Mouse (Mus musculus): Measurements from ENCODE around the gene Gemin7. TPM values are rescaled to one million over a fixed set of nuclear protein-coding genes. Genes with fewer than 3 reads are reported as not detected.
A peak's percentile ranks its signal among the peaks of the same experiment; 100 is the strongest.
"Not testable (repeated sequence)": the region's sequence is repeated elsewhere in the genome, so short reads cannot be mapped to it uniquely, and the experiment has no call there.

Gemin7 gene
- polyA plus RNA-seq, 1 experiment from 2014 or later: 61.7 TPM

DNA sequence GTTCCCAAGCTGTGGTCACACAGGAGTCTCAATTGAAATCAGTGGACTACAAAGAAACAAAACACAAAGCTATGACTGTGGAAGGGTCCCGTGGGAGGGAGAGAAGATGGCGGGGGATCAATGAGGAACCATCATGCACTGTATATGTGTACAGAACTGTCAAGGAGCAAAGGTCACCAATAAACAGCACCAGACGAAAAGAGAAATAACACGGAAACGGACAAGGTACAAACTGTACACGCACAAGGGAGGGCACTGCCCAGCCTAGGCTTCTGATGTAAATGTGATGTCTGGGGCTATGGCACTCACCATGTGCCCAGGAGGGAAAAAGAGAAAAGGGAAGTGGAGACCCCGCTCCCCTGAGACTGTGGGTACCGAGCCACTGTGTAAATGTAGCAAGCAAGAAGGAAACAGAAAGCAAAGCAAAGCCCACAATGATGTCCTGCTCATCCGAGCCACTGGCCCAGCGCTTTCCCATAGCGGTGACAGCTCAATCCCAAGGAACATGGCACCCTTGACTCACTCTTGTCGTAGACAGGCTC is 37.7 kb upstream of the Gemin7 start:
- H3K4me1 ChIP-seq (ENCODE audit: insufficient read depth): peaks cover 4% of the 10 kb centered on the region
- TF ChIP-seq CTCF (IDR thresholded peaks at IDR 0.05; ENCODE audit: low read depth): no peak
- no peak for TF ChIP-seq EP300 (IDR thresholded peaks at IDR 0.05; ENCODE audit: low read depth)
- peak overlapping the region; percentile 16; the same call in 1 of the 2 replicates for H3K27ac ChIP-seq (ENCODE audit: low read depth)
- H3K4me3 ChIP-seq (ENCODE audit: low read depth, low read length): no peak overlapping the region
- H3K27me3 ChIP-seq (ENCODE audit: insufficient read depth, low read length): 0 out of 2 replicates have a peak, but pooled peaks cover 3% of the 10 kb centered on the region
- ATAC-seq (peak; percentile 22; the same call in 1 of the 2 replicates), DNase-seq (no peak)
- peaks cover 5% of the 10 kb centered on the region for H3K36me3 ChIP-seq (replicated peaks; ENCODE audit: insufficient read depth, low read length)
- H3K9me3 ChIP-seq (ENCODE audit: low read length): no peaks in the 10 kb centered on the region
- WGBS (ENCODE audit: insufficient replicate concordance): 60% methylated on average over 12 of the region's 12 CpGs
- H3K4me2 ChIP-seq (ENCODE audit: low read depth, low read length): no peak overlapping the region
- H3K9ac ChIP-seq (replicated peaks): no peak overlapping the region

DNA sequence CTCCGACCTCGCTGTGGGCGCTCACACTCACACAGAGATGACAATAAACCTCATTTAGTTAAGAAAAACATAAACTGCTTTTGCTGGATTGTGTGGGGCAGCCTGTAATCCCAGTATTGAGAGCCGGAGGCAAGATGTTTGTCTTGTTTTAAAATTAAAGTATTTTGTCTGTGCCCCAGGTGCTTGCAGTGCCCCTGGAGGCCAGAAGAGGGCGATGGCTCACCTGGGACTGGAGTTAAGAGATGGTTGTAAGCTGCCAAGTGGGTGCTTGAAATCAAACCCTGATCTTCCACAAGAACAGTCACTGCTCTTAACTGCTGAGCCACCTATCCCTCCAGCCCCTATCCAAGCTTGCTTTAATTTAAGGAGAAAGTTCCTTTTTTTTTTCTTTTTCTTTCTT is 33.6 kb upstream of the Gemin7 start:
- no peak overlapping the region for H3K4me3 ChIP-seq (ENCODE audit: low read depth, low read length)
- H3K27ac ChIP-seq (ENCODE audit: low read depth): no peak overlapping the region
- no peaks in the 10 kb centered on the region for H3K27me3 ChIP-seq (ENCODE audit: insufficient read depth, low read length)
- TF ChIP-seq CTCF (IDR thresholded peaks at IDR 0.05; ENCODE audit: low read depth) (peak; percentile 45), EP300 (IDR thresholded peaks at IDR 0.05; ENCODE audit: low read depth) (no peak)
- no peaks in the 10 kb centered on the region for H3K9me3 ChIP-seq (ENCODE audit: low read length)
- peaks cover 5% of the 10 kb centered on the region for H3K36me3 ChIP-seq (replicated peaks; ENCODE audit: insufficient read depth, low read length)
- DNase-seq (no peak), ATAC-seq (no peak)
- no peak overlapping the region for H3K9ac ChIP-seq (replicated peaks)
- H3K4me2 ChIP-seq (ENCODE audit: low read depth, low read length): no peak overlapping the region
- 77% methylated on average over 5 of the region's 5 CpGs for WGBS (ENCODE audit: insufficient replicate concordance)
- no peaks in the 10 kb centered on the region for H3K4me1 ChIP-seq (ENCODE audit: insufficient read depth)

DNA sequence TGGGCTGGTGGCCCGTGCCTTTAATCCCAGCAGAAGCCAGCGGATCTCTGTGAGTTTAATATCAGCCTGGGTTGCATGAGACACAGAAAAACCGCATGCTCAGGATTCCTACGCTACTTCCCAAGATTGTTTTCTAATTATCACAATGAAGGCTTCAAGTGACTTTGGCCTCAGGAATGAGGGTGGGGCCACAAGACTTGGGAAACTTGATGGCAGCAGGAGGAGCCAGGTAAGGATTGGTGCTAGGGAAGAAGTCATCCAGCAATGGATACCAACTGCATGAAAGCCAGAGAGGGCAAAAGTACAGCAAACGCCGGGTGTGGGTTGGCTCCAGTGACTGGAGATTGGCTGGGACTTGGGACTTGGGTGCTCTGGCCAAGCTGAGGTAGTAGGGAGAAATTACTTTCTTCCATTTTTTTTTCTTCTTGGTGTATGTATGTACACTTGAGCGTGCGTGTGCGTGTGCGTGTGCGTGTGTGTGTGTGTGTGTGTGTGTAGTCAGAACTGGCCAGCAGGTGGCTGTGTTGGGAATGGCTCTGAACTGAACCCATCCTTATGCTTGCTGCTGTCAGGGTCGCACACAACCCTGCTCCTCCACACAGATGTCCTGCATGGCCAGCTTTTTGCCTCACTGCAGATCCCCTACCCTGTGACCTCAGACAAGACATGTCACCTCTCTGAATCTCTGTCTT is 32.4 kb upstream of the Gemin7 start:
- no peak overlapping the region for H3K4me2 ChIP-seq (ENCODE audit: low read depth, low read length)
- 87% methylated on average over 12 of the region's 12 CpGs for WGBS (ENCODE audit: insufficient replicate concordance)
- H3K27me3 ChIP-seq (ENCODE audit: insufficient read depth, low read length): no peaks in the 10 kb centered on the region
- no peak overlapping the region for H3K9ac ChIP-seq (replicated peaks)
- ATAC-seq (no peak), DNase-seq (no peak)
- H3K27ac ChIP-seq (ENCODE audit: low read depth): no peak overlapping the region
- TF ChIP-seq CTCF (IDR thresholded peaks at IDR 0.05; ENCODE audit: low read depth): peak; percentile 13; the same call in 1 of the 2 replicates
- TF ChIP-seq EP300 (IDR thresholded peaks at IDR 0.05; ENCODE audit: low read depth): no peak
- H3K4me3 ChIP-seq (ENCODE audit: low read depth, low read length): no peak overlapping the region
- H3K4me1 ChIP-seq (ENCODE audit: insufficient read depth): no peaks in the 10 kb centered on the region
- H3K9me3 ChIP-seq (ENCODE audit: low read length): no peaks in the 10 kb centered on the region
- H3K36me3 ChIP-seq (replicated peaks; ENCODE audit: insufficient read depth, low read length): peaks cover 2% of the 10 kb centered on the region

DNA sequence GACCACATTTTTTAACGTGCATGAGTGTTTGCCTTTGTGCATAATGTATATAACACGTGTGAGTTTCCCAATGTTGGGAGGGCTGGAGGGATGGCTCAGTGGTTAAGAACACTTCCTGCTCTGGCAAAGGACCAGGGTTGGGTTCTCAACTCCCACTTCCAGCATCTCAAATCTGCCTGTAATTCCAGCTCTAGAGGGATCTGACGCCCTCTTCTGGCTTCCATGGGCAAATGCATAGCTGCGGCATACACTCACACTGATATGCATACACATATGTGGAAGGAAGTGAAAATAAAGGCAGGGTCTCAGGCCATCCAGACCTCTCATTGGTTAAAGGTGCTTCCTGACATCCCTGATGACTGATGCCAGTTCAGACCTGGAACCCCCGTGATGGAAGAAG is 29.9 kb upstream of the Gemin7 start:
- WGBS (ENCODE audit: insufficient replicate concordance): 79% methylated on average over 5 of the region's 5 CpGs
- Histone ChIP-seq H3K4me1 (ENCODE audit: insufficient read depth) (peaks cover 12% of the 10 kb centered on the region), H3K4me3 (ENCODE audit: low read depth, low read length) (no peak overlapping the region), H3K27ac (ENCODE audit: low read depth) (no peak overlapping the region), H3K9me3 (ENCODE audit: low read length) (no peaks in the 10 kb centered on the region), H3K36me3 (replicated peaks; ENCODE audit: insufficient read depth, low read length) (peaks cover 3% of the 10 kb centered on the region; the same call in 1 of the 2 replicates), H3K4me2 (ENCODE audit: low read depth, low read length) (no peak overlapping the region), H3K9ac (replicated peaks) (no peak overlapping the region), H3K27me3 (ENCODE audit: insufficient read depth, low read length) (no peaks in the 10 kb centered on the region)
- TF ChIP-seq CTCF (IDR thresholded peaks at IDR 0.05; ENCODE audit: low read depth): 0 out of 2 replicates have a peak, but pooled peaks have one; percentile 11
- no peak for TF ChIP-seq EP300 (IDR thresholded peaks at IDR 0.05; ENCODE audit: low read depth)
- ATAC-seq: no peak
- DNase-seq: no peak

DNA sequence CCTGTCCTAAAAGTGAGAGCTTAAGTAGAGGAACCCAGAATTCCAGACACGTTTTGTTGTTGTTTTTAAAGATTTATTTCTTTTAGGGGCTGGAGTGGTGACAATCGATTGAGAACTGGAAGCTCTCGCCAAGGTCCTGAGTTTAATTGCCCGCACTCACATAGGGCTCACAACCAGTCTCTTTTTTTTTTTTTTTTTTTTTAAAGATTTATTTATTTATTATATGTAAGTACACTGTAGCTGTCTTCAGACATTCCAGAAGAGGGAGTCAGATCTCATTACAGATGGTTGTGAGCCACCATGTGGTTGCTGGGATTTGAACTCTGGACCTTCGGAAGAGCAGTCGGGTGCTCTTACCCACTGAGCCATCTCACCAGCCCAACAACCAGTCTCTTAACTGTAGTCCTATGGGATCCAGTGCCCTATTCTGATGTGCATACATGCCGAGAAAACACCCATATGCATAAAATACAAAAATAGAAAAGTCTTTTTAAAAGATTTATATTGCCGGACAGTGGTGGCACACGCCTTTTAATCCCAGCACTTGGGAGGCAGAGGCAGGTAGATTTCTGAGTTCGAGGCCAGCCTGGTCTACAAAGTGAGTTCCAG is 27.3 kb upstream of the Gemin7 start:
- peaks cover 17% of the 10 kb centered on the region for H3K36me3 ChIP-seq (replicated peaks; ENCODE audit: insufficient read depth, low read length)
- H3K9ac ChIP-seq (replicated peaks); H3K9me3 ChIP-seq (ENCODE audit: low read length); H3K27ac ChIP-seq (ENCODE audit: low read depth); H3K27me3 ChIP-seq (ENCODE audit: insufficient read depth, low read length); ATAC-seq; DNase-seq: not testable (repeated sequence)
- WGBS (ENCODE audit: insufficient replicate concordance): 59% methylated on average over 10 of the region's 10 CpGs
- H3K4me3 ChIP-seq (ENCODE audit: low read depth, low read length): peak overlapping the region; percentile 90
- H3K4me2 ChIP-seq (ENCODE audit: low read depth, low read length): peak overlapping the region; percentile 73
- H3K4me1 ChIP-seq (ENCODE audit: insufficient read depth): peaks cover 18% of the 10 kb centered on the region

DNA sequence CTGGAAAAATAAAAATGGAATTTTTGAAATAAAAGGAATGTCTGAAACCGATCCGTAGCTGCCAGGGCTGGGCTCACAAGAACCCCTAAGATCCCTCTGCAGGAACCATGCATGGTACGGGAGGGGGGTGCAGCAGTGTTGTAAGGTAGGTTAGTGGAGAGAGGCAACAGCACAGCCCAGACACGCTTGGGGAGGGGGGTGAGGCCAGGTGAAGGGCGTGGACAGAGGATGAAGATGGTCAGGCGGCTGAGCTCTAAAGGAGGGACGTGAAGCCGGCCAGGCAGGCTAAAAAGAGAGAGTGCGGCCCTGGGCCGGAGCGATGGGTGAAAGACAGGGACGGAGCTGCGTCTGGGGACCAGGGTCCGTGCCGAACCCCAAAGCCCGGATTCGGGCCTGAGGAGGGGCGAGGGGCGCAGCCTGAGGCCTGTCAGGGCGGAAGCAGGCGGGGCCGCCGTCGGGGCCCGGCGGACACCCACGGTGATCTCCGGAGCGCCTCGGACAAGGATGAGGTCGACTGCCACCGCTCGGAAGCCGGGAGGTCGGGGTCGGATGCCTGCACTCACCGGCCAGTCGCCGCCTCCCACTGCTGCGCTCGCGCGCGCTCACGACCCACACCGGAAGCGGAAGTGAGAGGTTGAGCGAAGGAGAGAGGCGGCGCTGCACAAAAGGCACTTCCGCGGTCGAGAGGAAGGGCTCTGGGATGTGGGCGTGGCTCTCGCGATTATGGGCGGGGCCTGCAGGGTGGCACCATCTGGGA is 26.6 kb upstream of the Gemin7 start, which contains the start of gene Clasrp:
Clasrp (minus strand) TSS at position 638 of the 757 bp plus-strand sequence.
- peaks cover 24% of the 10 kb centered on the region for H3K36me3 ChIP-seq (replicated peaks; ENCODE audit: insufficient read depth, low read length)
- ATAC-seq (peak; percentile 96), DNase-seq (peak; percentile 98)
- H3K9me3 ChIP-seq (ENCODE audit: low read length): no peaks in the 10 kb centered on the region
- peak within 1 kb of the TSS; percentile 70 for H3K27ac ChIP-seq (ENCODE audit: low read depth)
- WGBS (ENCODE audit: insufficient replicate concordance): 2% methylated on average over 57 of the region's 57 CpGs
- TF ChIP-seq CTCF (IDR thresholded peaks at IDR 0.05; ENCODE audit: low read depth) (0 out of 2 replicates have a peak, but pooled peaks have one; percentile 10), EP300 (IDR thresholded peaks at IDR 0.05; ENCODE audit: low read depth) (no peak)
- no peaks in the 10 kb centered on the region for H3K27me3 ChIP-seq (ENCODE audit: insufficient read depth, low read length)
- peak within 1 kb of the TSS; percentile 90 for H3K4me3 ChIP-seq (ENCODE audit: low read depth, low read length)
- peak within 1 kb of the TSS; percentile 93 for H3K9ac ChIP-seq (replicated peaks)
- peak within 1 kb of the TSS; percentile 73 for H3K4me2 ChIP-seq (ENCODE audit: low read depth, low read length)
- peaks cover 18% of the 10 kb centered on the region for H3K4me1 ChIP-seq (ENCODE audit: insufficient read depth)

All from liver, postnatal 0 days (tissue).